Mouse (Mus musculus): ENCODE data around the gene Gzmm. TPM values are rescaled to one million over a fixed set of nuclear protein-coding genes. Genes with fewer than 3 reads are reported as not detected.
"Not testable (repeated sequence)": the region's sequence is repeated elsewhere in the genome, so short reads cannot be mapped to it uniquely, and the experiment has no call there.

Gene Gzmm
- total RNA-seq, 2 experiments from 2014 or later, result 4.0 to 4.4 TPM

DNA sequence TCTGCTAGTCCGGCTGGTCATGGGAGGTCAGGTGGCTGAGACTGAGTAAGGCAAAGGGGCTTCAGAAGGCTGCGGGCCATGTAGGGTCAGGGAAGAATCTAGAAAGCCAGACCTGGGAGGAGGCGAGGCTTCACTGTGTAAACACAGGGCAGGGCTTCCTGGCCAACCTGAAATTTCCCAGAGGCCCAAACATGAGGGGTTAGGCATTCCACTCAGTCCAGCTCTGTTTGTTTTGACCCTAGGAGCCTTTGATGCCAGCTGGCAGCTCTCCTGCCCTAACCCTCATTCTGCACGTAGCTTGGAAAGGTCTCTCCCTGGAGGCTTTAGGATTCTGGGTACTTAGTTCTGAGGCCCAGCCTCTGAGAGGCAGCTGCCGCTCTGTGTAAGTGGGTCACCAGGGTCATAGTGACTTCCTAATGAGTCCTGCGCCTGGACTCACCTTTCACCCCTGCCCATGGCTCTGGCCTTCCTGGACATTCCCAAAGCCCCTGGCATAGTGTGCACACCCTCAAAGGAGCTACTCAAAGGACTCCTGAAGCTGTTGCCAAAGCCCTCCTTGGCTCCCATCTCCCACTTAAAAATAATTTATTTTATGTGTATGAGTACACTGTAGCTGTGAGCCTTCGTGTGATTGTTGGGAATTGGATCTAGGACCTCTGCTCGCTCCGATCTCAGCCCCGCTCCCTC, 12.8 kb downstream of the Gzmm start:
- DNase-seq, result peak; percentile 45

GRCm38 (mm10) chr10:79702970-79703369, 14.2 kb downstream of the Gzmm start:
- DNase-seq, result not testable (repeated sequence)

- no peak for DNase-seq
Measured at GRCm38 (mm10) chr10:79703541-79703940, 14.7 kb downstream of the Gzmm start.

- DNase-seq, result peak; percentile 99
Measured at GRCm38 (mm10) chr10:79704065-79704969, 15.5 kb downstream of the Gzmm start, which contains the start of gene Bsg. Bsg (plus strand) TSS chr10:79704491.

- no peak for DNase-seq
Measured at GRCm38 (mm10) chr10:79704970-79705360, 16.1 kb downstream of the Gzmm start.

DNA sequence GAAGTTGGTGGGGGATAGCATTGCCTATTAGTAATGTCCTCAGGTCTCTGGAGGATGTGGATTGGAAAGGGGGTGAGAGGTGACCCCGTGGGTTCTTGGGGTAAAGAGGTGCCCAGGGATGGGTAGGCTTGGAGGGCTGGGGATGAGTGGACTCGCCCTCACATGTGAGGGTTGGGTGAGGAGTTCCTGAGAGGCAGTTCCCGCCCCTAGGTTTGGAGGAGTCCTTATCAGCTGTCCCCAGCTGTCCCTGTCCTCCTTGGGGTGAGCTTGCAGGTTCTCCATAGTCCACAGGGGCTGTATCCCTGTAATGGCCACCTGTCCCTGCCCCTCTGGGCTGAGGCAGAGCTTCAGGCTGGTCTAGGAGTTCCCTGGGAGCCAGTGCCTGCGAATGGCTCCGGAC, 17.1 kb downstream of the Gzmm start:
- DNase-seq, result no peak

DNA sequence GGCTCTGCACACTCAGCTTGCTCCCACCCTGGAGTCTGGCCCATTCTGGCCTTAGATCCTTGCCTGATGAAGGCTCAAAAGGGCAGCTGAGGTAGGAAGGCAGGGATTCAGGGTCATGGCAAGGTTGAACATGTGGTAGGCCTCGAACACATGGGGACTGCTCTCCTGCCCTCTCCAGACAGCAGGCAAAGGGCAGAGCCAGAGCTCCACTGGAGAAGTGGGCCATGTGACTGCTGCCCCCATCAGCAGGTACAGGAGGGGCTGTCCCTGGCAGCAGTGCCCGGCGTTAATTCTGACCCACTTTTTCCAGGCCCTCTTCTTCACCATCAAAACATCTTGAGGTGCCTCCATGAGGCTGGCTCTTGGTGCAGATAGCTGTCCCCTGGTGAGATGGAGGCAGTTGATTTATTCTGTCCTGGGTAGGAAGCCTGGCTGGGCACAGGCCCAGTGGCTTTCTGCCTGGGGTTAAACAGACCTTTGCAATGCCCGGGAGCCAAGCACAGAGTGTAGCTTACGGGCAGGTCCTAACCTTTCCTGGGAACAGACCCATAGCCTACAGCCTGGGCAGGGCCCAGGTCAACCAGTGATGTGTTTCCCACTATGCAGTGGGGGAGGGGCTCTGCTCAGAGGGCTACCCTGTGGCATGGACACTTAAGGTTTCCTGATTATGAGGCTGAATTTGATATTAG, 17.7 kb downstream of the Gzmm start:
- peak; percentile 89 for DNase-seq

DNA sequence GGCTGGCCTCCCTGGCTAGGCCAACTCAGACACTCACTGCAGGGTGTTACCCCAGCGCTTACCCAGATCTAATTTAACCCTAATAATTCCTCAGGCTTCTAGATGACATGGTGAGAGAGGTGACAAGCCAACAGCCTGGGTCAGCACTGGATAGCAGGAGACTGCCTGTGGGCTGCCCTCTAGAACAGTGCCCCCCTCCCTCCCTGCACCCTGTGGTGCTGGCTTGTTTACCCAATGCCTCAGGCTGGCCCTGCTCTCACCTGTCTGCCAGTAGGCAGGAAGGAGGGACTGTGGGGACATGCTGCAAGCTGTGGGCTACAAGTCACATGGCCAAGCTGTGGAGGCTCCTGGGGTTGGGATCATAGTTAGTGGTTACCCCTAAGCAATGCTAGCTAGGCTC, 18.3 kb downstream of the Gzmm start:
- peak; percentile 75 for DNase-seq

GRCm38 (mm10) chr10:79707759-79708158, 18.9 kb downstream of the Gzmm start:
- no peak for DNase-seq

GRCm38 (mm10) chr10:79708668-79709067, 19.8 kb downstream of the Gzmm start:
- DNase-seq, result peak; percentile 57

DNA sequence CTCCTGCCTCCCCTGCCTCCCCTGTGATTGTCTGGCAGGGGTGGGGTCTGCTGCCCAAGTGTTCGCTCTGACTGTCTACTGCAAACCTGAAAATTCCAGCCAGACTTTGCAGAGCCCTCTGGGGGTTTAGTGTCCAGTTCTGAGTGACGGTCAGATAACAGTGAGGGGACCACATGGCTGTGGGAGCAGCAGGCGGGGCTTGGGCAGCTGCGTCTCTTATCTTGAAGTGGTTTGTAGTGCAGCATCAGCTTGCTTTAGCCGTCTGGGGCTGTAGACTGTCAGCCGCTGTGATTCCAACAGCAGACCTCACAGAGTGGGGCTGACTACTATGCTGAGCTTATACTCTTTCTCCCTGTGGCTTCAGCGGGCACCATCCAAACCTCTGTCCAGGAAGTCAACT, 20.5 kb downstream of the Gzmm start:
- DNase-seq, result no peak

DNA sequence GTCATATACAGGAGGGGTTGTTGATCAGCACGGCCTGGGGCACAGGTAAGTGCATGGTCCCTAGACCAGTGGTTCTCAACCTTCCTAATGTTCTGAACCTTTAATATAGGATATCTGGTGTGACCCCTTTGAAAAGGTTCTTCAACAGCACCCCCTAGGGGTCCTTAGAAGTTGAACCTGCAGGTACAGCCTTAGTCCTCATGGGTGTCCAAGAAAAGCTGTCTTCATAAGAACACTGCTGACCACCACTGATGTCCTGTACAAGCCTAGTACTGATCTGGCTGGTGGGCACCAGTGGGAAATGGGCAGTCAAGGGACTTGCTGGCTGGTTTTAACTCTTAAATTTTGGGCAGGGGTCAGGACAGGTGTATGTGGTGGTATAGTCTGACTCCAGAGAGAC, 23.2 kb downstream of the Gzmm start:
- DNase-seq, result no peak

- no peak for DNase-seq
Measured at GRCm38 (mm10) chr10:79712499-79713126, 23.8 kb downstream of the Gzmm start.

GRCm38 (mm10) chr10:79713163-79713562, 24.3 kb downstream of the Gzmm start:
- no peak for DNase-seq

- no peak for DNase-seq
Measured at GRCm38 (mm10) chr10:79714996-79715395, 26.2 kb downstream of the Gzmm start.

- no peak for DNase-seq
Measured at GRCm38 (mm10) chr10:79716254-79716987, 27.6 kb downstream of the Gzmm start, which contains the start of gene Hcn2. Hcn2 (plus strand) TSS chr10:79716634.

DNA sequence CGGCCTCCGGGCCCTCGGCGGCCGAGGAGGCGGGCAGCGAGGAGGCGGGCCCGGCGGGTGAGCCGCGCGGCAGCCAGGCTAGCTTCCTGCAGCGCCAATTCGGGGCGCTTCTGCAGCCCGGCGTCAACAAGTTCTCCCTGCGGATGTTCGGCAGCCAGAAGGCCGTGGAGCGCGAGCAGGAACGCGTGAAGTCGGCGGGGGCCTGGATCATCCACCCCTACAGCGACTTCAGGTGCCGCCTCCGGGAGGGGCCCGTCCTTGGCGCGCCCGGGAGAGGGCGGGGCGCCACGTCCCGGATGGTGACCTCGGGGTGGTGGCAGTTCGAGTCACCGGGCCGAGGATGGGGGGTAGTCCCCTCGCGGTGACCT, 28.2 kb downstream of the Gzmm start:
- DNase-seq, result no peak

GRCm38 (mm10) chr10:79717640-79718357, 29.0 kb downstream of the Gzmm start:
- no peak for DNase-seq

DNA sequence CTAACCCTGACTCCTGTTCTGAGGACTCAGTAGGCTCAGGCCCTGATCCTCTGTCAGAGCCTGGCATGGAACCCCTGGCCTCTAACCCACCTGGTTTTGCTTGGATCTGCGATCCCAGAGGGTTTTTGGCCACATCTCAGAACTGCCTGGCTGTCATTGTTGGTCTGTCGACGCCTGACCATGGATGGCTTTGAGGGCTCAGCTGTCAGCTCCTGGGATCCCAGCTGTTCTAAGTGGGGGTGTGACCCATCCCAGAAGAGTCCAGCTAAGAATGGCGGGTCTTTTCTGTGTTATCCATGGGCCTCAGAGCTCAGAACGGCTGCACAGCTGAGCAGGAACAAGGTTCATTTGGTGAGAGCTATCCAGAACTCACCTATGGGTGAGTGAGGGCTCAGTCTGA, 32.3 kb downstream of the Gzmm start:
- DNase-seq, result no peak

- no peak for DNase-seq
Measured at GRCm38 (mm10) chr10:79723047-79723446, 34.2 kb downstream of the Gzmm start.

GRCm38 (mm10) chr10:79723692-79724091, 34.9 kb downstream of the Gzmm start:
- no peak for DNase-seq

Measured in gastrocnemius, postnatal 25 days (tissue).